Mouse (Mus musculus): ENCODE data around the gene Arhgef40. TPM values are rescaled to one million over a fixed set of nuclear protein-coding genes. Genes with fewer than 3 reads are reported as not detected.

The Arhgef40 gene
- total and polyA plus RNA-seq, 3 experiments = 6.4 to 150 (median 37.5) TPM

DNA sequence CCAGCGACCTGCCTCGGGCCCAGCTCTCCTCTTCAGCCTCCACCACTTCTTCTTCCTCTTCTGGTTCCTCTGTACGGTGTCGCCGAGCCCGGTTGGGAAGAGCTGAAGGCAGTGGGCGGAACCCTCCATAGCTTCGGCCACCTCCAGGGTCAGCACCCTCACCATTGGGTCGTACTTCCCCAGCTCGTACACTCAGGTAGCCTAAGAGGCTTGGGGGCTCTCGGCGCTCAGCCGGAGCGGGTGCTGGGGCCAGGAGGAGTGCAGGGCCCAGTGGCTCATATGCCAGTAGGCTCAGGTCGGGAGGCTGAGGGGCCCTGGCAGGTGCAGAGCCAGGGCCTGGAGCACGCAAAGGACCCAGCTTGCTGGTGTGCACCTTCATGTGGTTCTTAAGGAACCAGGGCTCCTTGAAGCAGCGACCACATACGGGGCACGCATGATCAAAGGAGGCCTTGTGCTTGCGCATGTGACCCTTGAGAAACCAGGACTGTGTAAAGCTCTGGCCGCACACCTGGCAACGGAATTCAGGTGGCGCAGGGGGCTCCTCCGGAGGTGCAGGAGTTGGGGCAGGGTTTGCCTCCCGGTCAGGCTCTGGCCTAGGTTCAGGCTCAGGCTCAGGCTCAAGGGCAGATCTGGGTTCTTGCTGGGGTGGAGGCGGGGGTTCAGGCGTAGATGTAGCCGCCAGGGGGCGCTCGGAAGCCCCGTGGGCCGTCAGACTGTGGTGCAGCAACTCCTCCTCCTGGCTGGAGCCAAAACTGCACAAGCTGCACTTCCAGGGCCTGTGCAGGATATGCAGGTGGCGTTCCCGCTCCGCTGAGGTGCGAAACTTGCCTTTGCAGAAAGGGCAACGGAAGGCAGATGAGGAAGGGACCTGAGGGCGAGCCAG lies 24.0 kb downstream of the Arhgef40 start:
- no peaks in the 10 kb centered on the region for H3K27me3 ChIP-seq (ENCODE audit: control insufficient read depth in 1 of 2, insufficient read depth in 2 of 2, low read length in 2 of 2)
- no peaks in the 10 kb centered on the region for H3K4me1 ChIP-seq (ENCODE audit: control insufficient read depth in 1 of 2, insufficient read depth in 2 of 2, low read length in 2 of 2)
- no peak overlapping the region for H3K4me3 ChIP-seq (ENCODE audit: control insufficient read depth in 1 of 2, insufficient read depth in 1 of 2, low read depth in 2 of 2, low read length in 2 of 2)
- H3K36me3 ChIP-seq (ENCODE audit: control insufficient read depth in 1 of 2, insufficient read depth in 2 of 2, low read length in 2 of 2) = no peaks in the 10 kb centered on the region; a peak in 1 of 4 replicates
- peak; percentile 86 for DNase-seq (ENCODE audit: low read depth, low spot score)
- H3K79me2 ChIP-seq (ENCODE audit: control insufficient read depth, insufficient read depth, low read length, poor library complexity) = no peaks in the 10 kb centered on the region
- H3K27ac ChIP-seq (ENCODE audit: control insufficient read depth, low read depth, low read length) = no peak overlapping the region
- TF ChIP-seq ZMIZ1 (IDR thresholded peaks at IDR 0.05; ENCODE audit: low read depth, low read length) (no peak), SIN3A (IDR thresholded peaks at IDR 0.05; ENCODE audit: low read length) (peak; percentile 56; the same call in 1 of the 2 replicates), USF1 (IDR thresholded peaks at IDR 0.05; ENCODE audit: low read depth, low read length) (no peak), ZNF384 (IDR thresholded peaks at IDR 0.05; ENCODE audit: low read depth, low read length) (0 out of 2 replicates have a peak, but pooled peaks have one; percentile 46), RAD21 (IDR thresholded peaks at IDR 0.05; ENCODE audit: low read depth, low read length) (peak; percentile 78), ZC3H11A (IDR thresholded peaks at IDR 0.05; ENCODE audit: low read depth, low read length) (peak; percentile 76), TCF12 (IDR thresholded peaks at IDR 0.05; ENCODE audit: low read depth, low read length) (no peak), CTCF (IDR thresholded peaks at IDR 0.05 in 2 of 3, conservative IDR thresholded peaks at IDR 0.05 in 1 of 3; ENCODE audit: control insufficient read depth in 1 of 3, insufficient read depth in 1 of 3, low read depth in 2 of 3, low read length in 3 of 3, poor library complexity in 1 of 3, severe bottlenecking in 1 of 3) (peak; percentile 91 to 100 (median 100)), GABPA (IDR thresholded peaks at IDR 0.05; ENCODE audit: low read depth, low read length) (no peak), ETS1 (IDR thresholded peaks at IDR 0.05; ENCODE audit: low read depth, low read length) (no peak), MEF2A (IDR thresholded peaks at IDR 0.05; ENCODE audit: extremely low read depth, insufficient replicate concordance, low read depth, low read length, poor library complexity, severe bottlenecking) (no peak), USF2 (IDR thresholded peaks at IDR 0.05; ENCODE audit: borderline replicate concordance in 1 of 2, insufficient read depth in 1 of 2, low read depth in 1 of 2, low read length in 2 of 2) (no peak), HCFC1 (IDR thresholded peaks at IDR 0.05; ENCODE audit: low read depth, low read length) (peak; percentile 51; the same call in 1 of the 2 replicates), BHLHE40 (IDR thresholded peaks at IDR 0.05; ENCODE audit: borderline replicate concordance, low read depth, low read length) (no peak), MYB (IDR thresholded peaks at IDR 0.05; ENCODE audit: low read depth, low read length) (no peak), KAT2A (conservative IDR thresholded peaks at IDR 0.05; ENCODE audit: low read depth, low read length) (no peak), MAZ (IDR thresholded peaks at IDR 0.05; ENCODE audit: low read depth, low read length) (peak; percentile 37; the same call in 1 of the 2 replicates), GATA1 (IDR thresholded peaks at IDR 0.05; ENCODE audit: low read depth, low read length) (no peak), SMC3 (IDR thresholded peaks at IDR 0.05; ENCODE audit: low read depth, low read length) (peak; percentile 94), JUND (IDR thresholded peaks at IDR 0.05; ENCODE audit: low read depth, low read length) (no peak)
- H3K9me3 ChIP-seq (replicated peaks; ENCODE audit: insufficient read depth, low read length) = no peaks in the 10 kb centered on the region
- H3K9ac ChIP-seq (ENCODE audit: control insufficient read depth, low read depth, low read length, poor library complexity, severe bottlenecking) = no peak overlapping the region

Measured in MEL (cell line).